Mouse (Mus musculus) ES-E14 (cell line): ENCODE measurements at regions not wholly inside any gene's neighbourhood (a gene's known extent, or its start where the extent isn't known, plus 50 kb on each side); places are given as distances from the start of the nearest gene placed in this dataset.

ENCODE experiments used
- DNase-seq: peaks from one replicate; pipeline ENCODE4 v3.0.0-alpha.2; 2013; ENCODE audit warnings: low read depth, low spot score
- H3K27ac ChIP-seq: 2 replicates; pipeline ENCODE4 v1.5.1; 2012; ENCODE audit warnings: low read depth, mild to moderate bottlenecking, low read length, moderate library complexity, mixed read lengths; ENCODE audit not compliant: poor library complexity, insufficient read depth, severe bottlenecking
- H3K36me3 ChIP-seq: 2 replicates; pipeline ENCODE4 v1.6.1; 2012; ENCODE audit warnings: mild to moderate bottlenecking, low read length, moderate library complexity, mixed read lengths; ENCODE audit not compliant: control insufficient read depth, poor library complexity, insufficient read depth, severe bottlenecking
- H3K4me1 ChIP-seq, 2 experiments: fragments of 150-350 bp in 1 of 2; sonication (generic) in 1 of 2; 2 replicates each; pipeline ENCODE4 v1.6.1; 2012; ENCODE audit warnings: low read length in 2 of 2, mild to moderate bottlenecking in 1 of 2, mixed read lengths in 1 of 2; ENCODE audit not compliant: control insufficient read depth in 2 of 2, insufficient read depth in 2 of 2, poor library complexity in 1 of 2
- H3K4me3 ChIP-seq, 2 experiments: fragments of 150-350 bp in 1 of 2; sonication (generic) in 1 of 2; 2 replicates each; pipeline ENCODE4 v1.5.1; 2012; ENCODE audit warnings: low read length in 2 of 2, low read depth in 1 of 2, mild to moderate bottlenecking in 1 of 2, mixed read lengths in 1 of 2; ENCODE audit not compliant: insufficient read depth in 1 of 2, poor library complexity in 1 of 2, severe bottlenecking in 1 of 2
- H3K9ac ChIP-seq: 2 replicates; pipeline ENCODE4 v1.6.1; 2012; ENCODE audit warnings: low read depth, mild to moderate bottlenecking, low read length, mixed read lengths; ENCODE audit not compliant: poor library complexity, insufficient read depth, severe bottlenecking
- H3K9me3 ChIP-seq: fragments of 150-350 bp; sonication (generic); 2 replicates; pipeline ENCODE4 v1.6.1; 2012; ENCODE audit warnings: low read depth, mild to moderate bottlenecking, low read length; ENCODE audit not compliant: control insufficient read depth, insufficient read depth
- CHD2 ChIP-seq: IDR thresholded peaks from 2 replicates; pipeline ENCODE4 v1.6.1; 2014; ENCODE audit warnings: mild to moderate bottlenecking, low read depth, low read length, inconsistent platforms
- HCFC1 ChIP-seq: IDR thresholded peaks from 2 replicates; pipeline ENCODE4 v1.6.1; 2012; ENCODE audit warnings: low read length, inconsistent platforms, borderline replicate concordance; ENCODE audit not compliant: insufficient read depth
- MAFK ChIP-seq: IDR thresholded peaks from 2 replicates; pipeline ENCODE4 v1.6.1; 2014; ENCODE audit warnings: mild to moderate bottlenecking, low read depth, low read length, inconsistent platforms; ENCODE audit not compliant: insufficient read depth
- ZC3H11A ChIP-seq: IDR thresholded peaks from 2 replicates; pipeline ENCODE4 v1.6.1; 2012; ENCODE audit warnings: low read depth, mild to moderate bottlenecking, inconsistent platforms, low read length, borderline replicate concordance
- ZNF384 ChIP-seq: IDR thresholded peaks from 2 replicates; pipeline ENCODE4 v1.6.1; 2012; ENCODE audit warnings: low read depth, low read length, inconsistent platforms
- in situ Hi-C, 2 experiments: fragments of 600-800 bp; cut with MboI; formaldehyde crosslinking; loops; one replicate each; pipeline ENCODE4 v1.15.1; 2025; ENCODE audit warnings: low sequenced_read_pairs in 2 of 2, inconsistent platforms in 1 of 2; ENCODE audit not compliant: unreplicated experiment in 2 of 2

- in situ Hi-C loops: no loop called here
- no peak for DNase-seq
- no peaks in the 10 kb centered on the region for H3K4me1 ChIP-seq
- no peaks in the 10 kb centered on the region for H3K9me3 ChIP-seq
- no peak for TF ChIP-seq CHD2
- no peak for TF ChIP-seq HCFC1
- no peak for TF ChIP-seq ZC3H11A
- no peak for TF ChIP-seq ZNF384
- TF ChIP-seq MAFK: no peak
- H3K27ac ChIP-seq: no peak overlapping the region
- H3K36me3 ChIP-seq: no peaks in the 10 kb centered on the region
- H3K9ac ChIP-seq: no peak overlapping the region
- H3K4me3 ChIP-seq: no peak overlapping the region
Measured at GRCm38 (mm10) chr13:82005929-82006726, 223.3 kb downstream of the Cetn3 start.

DNA sequence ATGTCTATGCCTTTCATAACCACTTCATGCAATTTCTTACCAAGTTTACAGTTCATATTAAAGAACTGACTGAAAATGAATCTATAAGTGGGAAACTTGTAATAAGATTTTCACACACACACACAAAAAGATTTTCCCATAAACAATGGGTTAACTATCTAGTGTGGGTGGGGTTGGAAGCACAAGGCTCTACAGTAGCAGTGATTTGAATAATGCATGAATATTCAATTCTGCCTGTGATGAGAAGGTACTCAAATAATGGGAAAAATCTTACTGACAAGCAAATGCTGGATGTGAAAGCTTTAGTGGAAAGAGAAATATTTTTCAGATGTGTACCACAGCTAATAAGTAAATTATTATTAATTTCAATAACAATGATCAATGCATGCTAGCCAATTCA, 224.3 kb downstream of the Cetn3 start:
- TF ChIP-seq HCFC1 (no peak), MAFK (no peak), ZC3H11A (no peak), CHD2 (no peak), ZNF384 (no peak)

DNA sequence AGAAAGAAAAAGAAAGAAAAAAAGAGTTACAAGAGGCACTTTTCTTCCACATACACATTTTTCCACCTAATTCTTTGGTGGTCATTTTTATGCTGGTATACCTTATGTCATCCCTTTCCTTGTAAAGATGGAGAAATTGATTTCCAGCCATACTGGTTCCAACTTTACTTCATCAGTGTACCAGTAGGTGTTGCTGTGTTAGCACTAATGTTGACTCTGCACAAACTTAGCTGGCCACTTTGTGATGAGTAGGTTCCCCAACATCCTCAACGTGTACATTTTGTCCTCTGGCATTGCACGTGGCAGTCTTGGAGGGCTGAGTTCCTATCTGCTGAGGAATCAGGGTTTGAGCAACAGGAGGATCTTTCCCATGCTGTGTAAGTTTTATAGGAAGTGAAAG, 256.7 kb downstream of the Cetn3 start:
- H3K9ac ChIP-seq: no peak overlapping the region

More for the DNA sequence above, 224.3 kb downstream of the Cetn3 start:
- H3K36me3 ChIP-seq: no peaks in the 10 kb centered on the region
- no peak overlapping the region for H3K27ac ChIP-seq
- no peak for DNase-seq
- no peak overlapping the region for H3K4me3 ChIP-seq
- H3K4me1 ChIP-seq: no peaks in the 10 kb centered on the region
- no peak overlapping the region for H3K9ac ChIP-seq
- H3K9me3 ChIP-seq: no peaks in the 10 kb centered on the region
- in situ Hi-C loops: no loop called here

GRCm38 (mm10) chr13:82058131-82058731, 275.4 kb downstream of the Cetn3 start:
- in situ Hi-C loops: no loop called here
- Histone ChIP-seq H3K9me3 (no peaks in the 10 kb centered on the region), H3K9ac (no peak overlapping the region), H3K4me3 (no peak overlapping the region), H3K36me3 (no peaks in the 10 kb centered on the region), H3K27ac (no peak overlapping the region), H3K4me1 (no peaks in the 10 kb centered on the region)
- no peak for TF ChIP-seq MAFK
- no peak for TF ChIP-seq ZC3H11A
- TF ChIP-seq ZNF384: no peak
- TF ChIP-seq HCFC1: no peak
- TF ChIP-seq CHD2: no peak
- no peak for DNase-seq

More for the DNA sequence above, 256.7 kb downstream of the Cetn3 start:
- H3K9me3 ChIP-seq: no peaks in the 10 kb centered on the region
- DNase-seq: no peak
- no peak overlapping the region for H3K27ac ChIP-seq
- TF ChIP-seq HCFC1: no peak
- TF ChIP-seq ZNF384: no peak
- no peak for TF ChIP-seq MAFK
- no peak for TF ChIP-seq ZC3H11A
- TF ChIP-seq CHD2: no peak
- no peak overlapping the region for H3K4me3 ChIP-seq
- in situ Hi-C loops: no loop called here
- H3K36me3 ChIP-seq: no peaks in the 10 kb centered on the region
- H3K4me1 ChIP-seq: no peaks in the 10 kb centered on the region
